Mouse (Mus musculus) testis, postnatal 14 days (tissue): ENCODE measurements around the gene Nrip3.

Experiments used
- DNase-seq: peaks from one replicate; pipeline ENCODE4 v3.0.0; 2021; ENCODE audit warnings: low spot score

The Nrip3 gene

DNA sequence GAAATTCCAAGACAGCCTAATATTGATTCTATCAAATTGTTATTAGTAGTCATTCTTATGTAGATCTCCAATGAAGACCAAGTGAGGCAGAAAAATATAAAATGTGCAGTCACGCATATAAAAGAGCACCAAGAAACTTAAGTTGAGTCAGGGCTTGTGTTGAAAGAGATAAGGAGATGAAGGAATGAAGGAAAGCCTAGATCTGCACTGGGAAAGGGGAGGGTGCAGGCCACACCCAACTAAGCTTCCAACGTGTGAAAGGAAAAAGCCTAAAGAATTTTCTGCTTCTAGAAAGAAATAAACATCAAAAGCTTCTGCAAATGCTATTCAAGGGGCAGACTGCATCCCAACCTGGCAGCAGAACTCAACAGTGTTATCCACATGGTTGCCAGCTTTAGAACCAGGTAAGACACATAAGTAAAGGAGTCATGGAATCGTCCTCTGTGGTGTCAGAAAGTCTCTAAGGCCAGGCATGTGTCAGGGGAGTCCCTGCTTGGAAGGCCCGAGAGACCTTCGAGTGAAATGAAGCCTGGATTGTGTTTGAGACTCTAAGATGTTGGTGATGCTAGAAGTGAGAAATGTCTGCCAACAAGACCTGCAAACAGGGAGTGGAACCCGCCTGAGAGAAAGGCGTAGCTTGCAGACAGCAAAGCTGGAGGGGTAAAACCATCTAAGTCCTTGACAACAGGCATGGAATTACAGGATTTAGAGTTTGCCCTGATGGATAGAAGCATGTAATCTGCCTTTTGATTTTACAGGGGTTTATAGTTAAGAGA is 14.1 kb downstream of the Nrip3 start:
- no peak for DNase-seq

GRCm38 (mm10) chr7:109764009-109764408 is 17.8 kb downstream of the Nrip3 start:
- DNase-seq: no peak

DNA sequence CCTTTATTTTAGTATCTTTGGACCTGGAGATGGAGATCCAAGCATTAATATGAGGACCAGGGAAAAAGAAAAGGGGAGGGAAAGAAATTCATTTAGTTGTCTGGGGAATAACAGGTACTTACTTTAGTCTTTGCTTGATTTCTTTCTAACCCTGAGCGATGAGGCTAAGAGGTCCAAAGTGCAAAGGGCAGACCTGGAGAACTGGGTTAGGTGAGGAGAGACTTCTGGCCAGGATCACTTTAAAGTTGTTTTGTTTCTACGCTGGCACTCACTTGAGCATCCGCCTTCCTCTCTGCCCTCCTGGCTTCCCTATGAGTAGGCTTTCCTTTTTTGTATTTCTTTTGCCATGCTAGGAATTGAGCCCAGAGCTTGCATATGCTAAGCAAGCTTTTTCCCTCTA is 25.5 kb downstream of the Nrip3 start:
- DNase-seq: no peak

DNA sequence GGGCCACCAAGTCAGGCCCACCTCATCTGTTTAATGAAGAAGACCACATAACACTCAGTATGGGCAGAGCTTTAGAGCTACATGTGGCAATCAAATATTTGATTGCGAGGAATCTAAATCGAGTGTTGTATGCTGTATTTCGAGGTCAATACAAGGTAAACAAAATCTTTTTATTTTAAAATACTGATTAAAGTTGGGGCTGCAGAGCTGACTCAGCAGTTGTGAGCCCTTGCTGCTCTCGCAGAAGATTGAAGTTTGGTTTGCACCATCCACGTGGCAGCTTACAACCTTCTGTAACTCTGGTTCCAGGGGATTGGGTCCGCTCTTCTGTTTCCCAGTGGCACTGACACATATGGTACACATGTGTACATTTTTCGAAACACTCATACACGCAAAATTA is 27.8 kb downstream of the Nrip3 start:
- no peak for DNase-seq

GRCm38 (mm10) chr7:109752008-109752925 is 29.6 kb downstream of the Nrip3 start, which contains the start of gene Tmem9b:
Tmem9b (minus strand) TSS chr7:109752875.
- DNase-seq: peak; percentile 85

DNA sequence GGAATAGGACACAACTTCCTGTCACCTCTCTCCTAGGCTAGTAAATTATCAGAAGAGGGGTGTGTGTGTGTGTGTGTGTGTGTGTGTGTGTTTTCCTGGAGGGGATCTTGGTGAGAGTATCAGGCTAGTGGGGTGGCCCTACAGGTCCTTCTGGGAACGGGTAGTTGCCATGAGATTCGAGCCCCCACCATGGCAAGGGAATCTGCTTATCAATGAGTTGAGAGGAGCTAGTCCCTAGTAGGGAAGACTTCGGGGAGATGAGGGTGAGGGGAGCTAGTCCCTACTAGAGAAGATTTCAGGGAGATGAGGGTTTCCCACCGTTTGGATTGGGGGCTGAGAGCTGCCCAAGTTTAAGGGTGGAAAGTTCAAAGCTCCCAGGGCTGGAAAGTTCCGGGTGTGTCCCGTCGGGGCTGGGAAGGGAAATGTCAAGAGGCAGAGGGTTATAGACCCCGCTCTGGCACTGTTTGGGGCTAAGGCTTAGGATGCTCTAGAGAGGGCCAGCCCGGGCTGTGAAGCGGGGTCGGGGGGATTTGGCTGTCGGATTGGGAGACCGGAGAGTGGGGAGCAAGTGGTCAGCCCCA is 30.3 kb downstream of the Nrip3 start:
- no peak for DNase-seq

- no peak for DNase-seq
These were observed 34.1 kb downstream of the Nrip3 start for GRCm38 (mm10) chr7:109747747-109748146.

GRCm38 (mm10) chr7:109741703-109742102 is 40.1 kb downstream of the Nrip3 start:
- DNase-seq: no peak

DNA sequence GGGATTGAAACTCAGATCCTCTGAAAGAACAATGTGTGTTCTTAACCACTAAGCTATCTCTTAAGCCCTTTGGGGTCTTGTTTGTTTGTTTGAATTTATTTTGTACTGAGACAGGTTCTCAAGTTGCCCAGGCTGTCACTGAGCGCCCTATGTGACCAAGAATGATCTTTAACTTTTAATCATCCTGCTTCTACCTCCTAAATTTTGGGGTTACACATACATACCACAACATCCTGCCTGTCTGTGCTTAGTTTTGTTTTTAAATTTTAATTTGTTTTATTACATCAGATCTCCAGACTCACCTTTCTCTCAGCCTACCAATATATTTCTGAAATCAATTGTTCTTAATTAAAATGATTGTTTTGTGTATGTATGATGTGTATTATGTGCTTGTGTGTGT is 40.8 kb downstream of the Nrip3 start:
- DNase-seq: no peak

GRCm38 (mm10) chr7:109739822-109740370 is 41.9 kb downstream of the Nrip3 start:
- no peak for DNase-seq

DNA sequence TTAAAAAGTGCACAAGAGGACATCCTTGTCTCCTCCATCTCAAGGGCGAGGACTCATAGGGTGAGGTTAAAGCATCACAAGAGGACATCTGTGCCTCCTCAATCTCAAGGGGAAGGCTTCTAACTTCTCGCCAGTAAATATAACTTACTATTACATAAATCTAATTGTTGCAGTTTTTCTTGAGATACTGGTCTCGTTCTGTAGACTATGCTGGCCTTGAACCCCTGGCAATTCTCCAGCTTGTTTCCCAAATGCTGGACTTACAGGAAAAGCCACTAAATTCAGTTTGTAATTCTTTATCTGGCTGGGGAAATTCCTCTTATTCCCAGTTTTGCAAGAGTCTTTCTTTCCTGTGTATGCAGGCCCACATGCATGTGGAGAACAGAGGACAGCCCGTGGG is 47.0 kb downstream of the Nrip3 start:
- no peak for DNase-seq

DNA sequence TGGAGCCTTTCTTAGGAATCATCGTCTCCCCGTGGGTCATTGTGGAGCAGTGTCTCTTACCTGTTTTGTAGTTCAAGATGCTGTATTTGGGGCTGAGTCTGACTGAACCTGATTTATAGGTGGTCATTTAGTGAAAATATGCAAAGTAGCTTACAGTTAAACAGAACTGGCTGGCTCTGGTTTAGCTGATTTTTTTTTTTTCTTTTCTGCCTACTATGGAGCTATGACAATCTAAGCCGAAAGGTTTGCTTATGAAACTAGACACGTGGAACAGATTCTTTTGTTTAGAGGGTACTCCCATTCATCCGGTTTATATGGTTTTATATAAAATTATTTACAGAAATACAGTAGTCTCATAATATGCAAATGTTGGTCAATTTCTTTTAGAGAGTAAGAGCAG is 50.2 kb downstream of the Nrip3 start, which contains the start of gene Ascl3:
TSS of gene Ascl3 (minus strand) at position 101 of the 400 bp plus-strand sequence.
- DNase-seq: no peak

- no peak for DNase-seq
These were observed 58.1 kb downstream of the Nrip3 start, which contains the start of gene BC051019 for GRCm38 (mm10) chr7:109723697-109724096. BC051019 (minus strand) TSS chr7:109723850.

GRCm38 (mm10) chr7:109723114-109723513 is 58.7 kb downstream of the Nrip3 start:
- DNase-seq: no peak

DNA sequence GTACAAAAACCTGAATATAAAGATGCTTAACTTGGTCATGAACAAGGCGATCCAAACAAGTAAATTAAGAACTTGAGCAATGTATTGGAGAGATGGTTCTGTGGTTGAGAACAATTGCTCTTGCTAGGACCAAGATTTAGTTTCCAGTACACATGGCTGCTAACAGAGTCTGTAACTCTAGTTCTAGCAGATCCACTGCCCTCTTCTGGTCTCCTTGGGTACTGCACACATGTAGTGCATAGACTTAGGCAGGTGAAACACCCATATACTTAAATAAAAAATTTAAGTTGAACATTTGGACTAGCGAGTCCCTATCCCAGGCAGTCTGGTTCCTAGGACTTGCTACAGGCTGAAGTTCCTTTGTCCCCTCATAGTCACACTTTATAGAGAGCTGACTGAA is 59.2 kb downstream of the Nrip3 start:
- peak; percentile 43 for DNase-seq

DNA sequence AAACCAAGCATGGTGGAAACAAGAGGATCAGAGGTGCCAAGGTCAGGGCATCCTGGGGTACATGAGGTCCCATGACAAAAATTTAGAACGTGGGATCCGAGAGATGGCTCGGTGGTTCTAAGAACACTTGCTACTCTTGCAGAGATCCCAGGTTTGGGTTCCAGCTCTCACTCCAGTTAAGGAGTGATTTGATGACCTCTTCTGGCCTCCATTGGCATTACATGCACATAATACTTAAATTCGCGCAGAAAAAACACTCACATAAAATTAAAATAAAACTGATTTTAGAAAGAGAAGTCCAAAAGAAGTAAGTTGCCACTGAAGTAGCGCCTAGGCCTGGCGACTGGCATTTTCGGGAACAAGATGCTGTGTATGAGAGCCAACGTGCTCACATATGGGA is 62.5 kb downstream of the Nrip3 start:
- no peak for DNase-seq

DNA sequence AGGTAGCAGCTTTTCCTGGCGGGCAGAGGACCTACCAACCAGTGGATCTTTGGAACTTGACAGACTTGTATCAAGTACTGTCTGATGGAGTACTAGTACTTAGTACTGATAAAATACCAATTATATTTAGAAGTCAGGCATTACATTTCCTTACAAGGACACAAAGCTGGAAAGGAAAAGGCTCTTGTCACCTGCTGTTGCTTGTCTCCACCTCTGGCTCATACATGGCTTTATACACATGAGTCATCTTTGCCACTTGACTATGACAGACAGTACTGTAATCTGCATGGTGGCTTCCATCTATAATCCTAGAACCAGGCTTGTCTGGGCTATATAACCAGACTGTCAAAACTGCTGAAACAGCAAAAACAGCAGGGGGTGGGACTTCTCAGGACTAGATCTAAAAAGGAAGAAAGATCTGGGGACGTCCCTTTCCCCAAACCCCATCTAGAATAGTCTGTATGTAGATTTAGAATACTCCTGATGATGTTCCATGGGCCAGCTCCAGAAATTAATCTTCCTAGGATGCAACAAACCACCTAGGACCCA is 68.3 kb downstream of the Nrip3 start:
- DNase-seq: no peak

DNA sequence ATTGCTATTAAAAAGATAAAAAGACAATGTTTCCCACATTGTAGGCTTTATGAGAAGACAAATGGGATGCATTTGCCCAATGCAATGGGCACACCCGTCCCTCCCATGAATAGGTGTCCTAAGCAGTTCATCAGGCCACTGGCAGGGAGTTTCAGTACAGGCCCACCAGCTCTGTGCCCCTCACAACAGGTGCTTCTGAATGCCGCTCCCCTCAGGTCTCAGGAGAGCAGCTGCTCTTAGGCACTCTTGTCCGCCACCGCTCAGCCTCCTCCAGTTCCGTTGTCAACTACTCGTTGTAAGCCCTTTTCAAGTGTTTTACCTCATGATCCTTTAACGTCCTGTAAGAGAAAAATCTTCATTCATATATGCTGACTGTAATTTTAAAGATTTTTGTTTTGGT is 69.6 kb downstream of the Nrip3 start:
- no peak for DNase-seq

DNA sequence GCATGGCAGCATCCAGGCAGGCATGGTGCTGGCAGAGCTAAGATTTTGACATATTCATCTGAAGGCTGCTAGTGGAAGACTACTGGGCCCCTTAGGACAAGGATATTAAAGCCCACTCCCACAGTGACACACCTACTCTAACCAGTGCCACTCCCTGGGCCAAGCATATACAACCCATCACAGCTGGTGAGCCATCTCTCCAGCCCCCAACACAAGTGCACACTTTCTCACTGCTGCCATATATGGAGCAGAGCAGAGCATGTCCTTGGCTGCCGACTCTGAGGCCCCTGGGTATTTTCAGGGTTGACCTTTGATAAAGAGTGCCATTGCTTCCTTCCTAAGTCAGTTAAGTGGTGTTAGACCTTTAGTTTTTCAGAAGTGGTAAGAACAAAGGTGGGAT is 71.8 kb downstream of the Nrip3 start:
- no peak for DNase-seq

GRCm38 (mm10) chr7:109708961-109709382 is 72.9 kb downstream of the Nrip3 start:
- DNase-seq: peak; percentile 38
